In genomic region chr17:29502669-29503665, GRCm38 (mm10) we compare ENCODE assay signal across 11 mouse cellular contexts. TPM values are rescaled to one million over a fixed set of nuclear protein-coding genes. Genes with fewer than 3 reads are reported as not detected.
A peak's percentile ranks its signal among the peaks of the same experiment; 100 is the strongest.
DNase-seq lines count a peak whose midpoint lies in the region; ATAC-seq and TF ChIP-seq lines count a peak whose summit lies in the region.
"Had no signal": no experiment of that assay in that cellular context is flagged by ENCODE, and none has a peak within 500 bp of the region (broad histone marks: within the 10 kb centered on the region; RNA-seq: fewer than 3 reads in every experiment).

No protein-coding gene starts in this region.

- ATAC-seq in hindbrain, embryonic 16.5 days, result no peak
- peak; percentile 28; the same call in 1 of the 2 replicates for ATAC-seq in megakaryocyte, adult 5-6 weeks (ENCODE audit: poor library complexity, severe bottlenecking)
- ATAC-seq in monocyte, adult 5-6 weeks (replicated peaks; ENCODE audit: insufficient number of reproducible peaks, low FRiP score, low TSS enrichment, poor library complexity, severe bottlenecking), result no peak
- no peak for ATAC-seq in cerebellum, adult (ENCODE audit: insufficient number of reproducible peaks, low FRiP score, low TSS enrichment)

- no peak overlapping the region for H3K27ac ChIP-seq in left cerebral cortex, adult 2 months
- no peak overlapping the region for H3K27ac ChIP-seq in hindbrain, embryonic 16.5 days (ENCODE audit: low read depth, low read length)

- H3K4me2 ChIP-seq in hindbrain, embryonic 16.5 days (ENCODE audit: low read length), result peak overlapping the region; percentile 46

- DNase-seq in left cerebral cortex, adult 2 months (ENCODE audit: extremely low spot score in 1 of 2, low spot score in 2 of 2), result no peak
- DNase-seq in left cerebral cortex, adult 18-20 months (ENCODE audit: low spot score in 2 of 2), result no peak
- peak; percentile 59 for DNase-seq in c-Kit-positive CD71-positive TER-119-positive erythroid progenitor cells, embryonic 14.5 days (ENCODE audit: low spot score)
- DNase-seq in lung, postnatal 25 days (ENCODE audit: low spot score), result no peak
- DNase-seq: adrenal gland, postnatal 14 days had no signal

- no peaks in the 10 kb centered on the region for H3K9me3 ChIP-seq in hindbrain, embryonic 16.5 days (ENCODE audit: control insufficient read depth, low read length)

- WGBS in hindbrain, embryonic 16.5 days, result 15% methylated on average over 32 of the region's 32 CpGs

- 0 out of 2 replicates have a peak overlapping the region, but pooled peaks have one; percentile 4 for H3K4me3 ChIP-seq in left cerebral cortex, adult 2 months
- H3K4me3 ChIP-seq in hindbrain, embryonic 16.5 days (ENCODE audit: low read length), result peak overlapping the region; percentile 12; the same call in 1 of the 2 replicates

- H3K4me1 ChIP-seq in hindbrain, embryonic 16.5 days (ENCODE audit: control insufficient read depth, insufficient read depth, low read depth, low read length), result peaks cover 8% of the 10 kb centered on the region

- TF ChIP-seq CTCF in left cerebral cortex, adult 2 months (IDR thresholded peaks at IDR 0.05), result no peak

- H3K36me3 ChIP-seq in hindbrain, embryonic 16.5 days (ENCODE audit: control insufficient read depth, insufficient read depth, low read length), result no peaks in the 10 kb centered on the region

- no peaks in the 10 kb centered on the region for H3K27me3 ChIP-seq in hindbrain, embryonic 16.5 days (replicated peaks; ENCODE audit: control insufficient read depth, insufficient read depth, low read length)

- intact Hi-C loops in left cerebral cortex, adult 2 months (cut with DNase I), result no loop called here

- H3K9ac ChIP-seq in hindbrain, embryonic 16.5 days (ENCODE audit: low read depth, low read length), result no peak overlapping the region

RNA-seq across cellular contexts. Expression of gene Pim1, which starts 12.4 kb away (rescaled TPM):
- total RNA-seq in left cerebral cortex, adult 2 months (2021), result 10 to 100 TPM in 1 of 2 experiments, 1 to 10 TPM in 1; 9.2 to 13.6 TPM
- total RNA-seq in left cerebral cortex, adult 18-20 months (2021), result 10 to 100 TPM in 1 of 2 experiments, 1 to 10 TPM in 1; 6.9 to 16.9 TPM
- polyA plus RNA-seq in hindbrain, embryonic 16.5 days (2015; fragmentation: Nextera tagmentation; extraction: Ambion mirVana), result 7.2 and 8.2 TPM in 2 replicates
- total RNA-seq in megakaryocyte, adult 5-6 weeks (2015), result 65.2 and 66.9 TPM in 2 replicates
- 155 and 168 TPM in 2 replicates for total RNA-seq in megakaryocyte, adult 5-6 weeks (2017)
- 698 to 1,062 TPM (median 980 TPM) in 3 replicates for total RNA-seq in monocyte, adult 5-6 weeks (2017)

RNA-seq across cellular contexts. Expression of gene Gm17657, which starts 46.5 kb away (rescaled TPM):
- not detected for total RNA-seq in left cerebral cortex, adult 2 months (2021)
- total RNA-seq in left cerebral cortex, adult 18-20 months (2021), result not detected
- polyA plus RNA-seq in hindbrain, embryonic 16.5 days (2015; fragmentation: Nextera tagmentation; extraction: Ambion mirVana), result not detected in 2 replicates
- not detected in 2 replicates for total RNA-seq in megakaryocyte, adult 5-6 weeks (2015)
- total RNA-seq in megakaryocyte, adult 5-6 weeks (2017), result not detected in 2 replicates
- total RNA-seq in monocyte, adult 5-6 weeks (2017), result not detected in 3 replicates
- total RNA-seq: adrenal gland, postnatal 14 days had no signal
- polyA plus RNA-seq: gonadal fat pad, adult 2 months; thymus, postnatal 0 days had no signal

RNA-seq across cellular contexts. Expression of gene Tbc1d22b, which starts 46.6 kb away (rescaled TPM):
- total RNA-seq in left cerebral cortex, adult 2 months (2021), result 10 to 100 TPM; 39.7 to 40.8 TPM
- total RNA-seq in left cerebral cortex, adult 18-20 months (2021), result 10 to 100 TPM; 36.4 to 38.5 TPM
- 26.5 and 33.2 TPM in 2 replicates for polyA plus RNA-seq in hindbrain, embryonic 16.5 days (2015; fragmentation: Nextera tagmentation; extraction: Ambion mirVana)
- total RNA-seq in megakaryocyte, adult 5-6 weeks (2015), result 11.3 and 11.5 TPM in 2 replicates
- 4.9 and 6.8 TPM in 2 replicates for total RNA-seq in megakaryocyte, adult 5-6 weeks (2017)
- 7.9 to 22.0 TPM (median 8.4 TPM) in 3 replicates for total RNA-seq in monocyte, adult 5-6 weeks (2017)

RNA-seq across cellular contexts. Expression of gene Tmem217, which starts 49.2 kb away (rescaled TPM):
- not detected for total RNA-seq in left cerebral cortex, adult 2 months (2021)
- total RNA-seq in left cerebral cortex, adult 18-20 months (2021), result not detected
- 0.76 and 1.0 TPM in 2 replicates for polyA plus RNA-seq in hindbrain, embryonic 16.5 days (2015; fragmentation: Nextera tagmentation; extraction: Ambion mirVana)
- not detected in 2 replicates for total RNA-seq in megakaryocyte, adult 5-6 weeks (2015)
- total RNA-seq in megakaryocyte, adult 5-6 weeks (2017), result 0.18 and 0.65 TPM in 2 replicates
- total RNA-seq in monocyte, adult 5-6 weeks (2017), result not detected in 3 replicates
- total RNA-seq: adrenal gland, postnatal 14 days had no signal
